ENCODE assay signal across 12 mouse cellular contexts in the genomic region with DNA sequence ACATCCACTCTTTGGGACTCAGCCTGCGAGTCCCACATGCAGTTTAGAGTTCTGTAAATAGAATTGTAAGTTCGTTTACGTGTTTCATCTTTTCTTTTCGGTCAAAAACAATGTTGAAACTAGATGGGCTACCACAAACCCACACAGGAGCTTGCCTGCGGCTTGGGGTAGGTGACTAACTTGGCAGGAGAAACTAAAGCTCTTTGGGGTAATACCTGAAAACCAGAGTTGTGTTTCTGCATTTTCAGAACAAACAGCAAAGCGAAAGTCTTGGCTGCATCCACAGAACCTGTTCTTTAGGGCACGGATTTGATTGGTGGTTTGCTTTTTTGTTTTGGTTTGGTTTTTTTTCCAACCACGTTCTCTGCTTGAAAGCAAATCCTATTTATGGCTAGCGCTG.
A peak's percentile ranks its signal among the peaks of the same experiment; 100 is the strongest.
DNase-seq lines count a peak whose midpoint lies in the region; ATAC-seq lines count a peak whose summit lies in the region.
"Had no signal": no experiment of that assay in that cellular context is flagged by ENCODE, and none has a peak within 500 bp of the region (broad histone marks: within the 10 kb centered on the region; RNA-seq: fewer than 3 reads in every experiment).

No protein-coding gene starts in this region.

- H3K9me3 ChIP-seq in heart, embryonic 12.5 days (replicated peaks) = no peaks in the 10 kb centered on the region
- no peaks in the 10 kb centered on the region for H3K9me3 ChIP-seq in embryonic facial prominence, embryonic 10.5 days
- H3K9me3 ChIP-seq in hindbrain, embryonic 12.5 days (replicated peaks) = no peaks in the 10 kb centered on the region
- H3K9me3 ChIP-seq in midbrain, embryonic 10.5 days (replicated peaks) = no peaks in the 10 kb centered on the region

- peak overlapping the region; percentile 94 for H3K4me2 ChIP-seq in heart, embryonic 12.5 days
- peak overlapping the region; percentile 97 for H3K4me2 ChIP-seq in hindbrain, embryonic 12.5 days (replicated peaks)

- H3K36me3 ChIP-seq in heart, embryonic 12.5 days = no peaks in the 10 kb centered on the region
- no peaks in the 10 kb centered on the region for H3K36me3 ChIP-seq in embryonic facial prominence, embryonic 10.5 days (replicated peaks)
- no peaks in the 10 kb centered on the region for H3K36me3 ChIP-seq in hindbrain, embryonic 12.5 days
- H3K36me3 ChIP-seq in midbrain, embryonic 10.5 days = no peaks in the 10 kb centered on the region

- 0 out of 2 replicates have a peak, but pooled peaks cover 7% of the 10 kb centered on the region for H3K27me3 ChIP-seq in heart, embryonic 12.5 days (replicated peaks)
- peaks cover 70% of the 10 kb centered on the region for H3K27me3 ChIP-seq in embryonic facial prominence, embryonic 10.5 days (replicated peaks; ENCODE audit: low read depth, poor library complexity, severe bottlenecking)
- peaks cover 18% of the 10 kb centered on the region for H3K27me3 ChIP-seq in hindbrain, embryonic 12.5 days
- peaks cover 51% of the 10 kb centered on the region for H3K27me3 ChIP-seq in midbrain, embryonic 10.5 days (ENCODE audit: low read depth, poor library complexity, severe bottlenecking)

- DNase-seq in heart, adult 9 months (ENCODE audit: low spot score in 2 of 2) = no peak
- no peak for DNase-seq in embryonic facial prominence, embryonic 10.5 days (ENCODE audit: low spot score)
- DNase-seq in midbrain, embryonic 10.5 days (ENCODE audit: low spot score) = no peak
- no peak for DNase-seq in right cerebral cortex, postnatal 25 days
- DNase-seq in right cerebral cortex, postnatal 36 days (ENCODE audit: low spot score in 2 of 2) = no peak
- no peak for DNase-seq in layer of hippocampus, adult 9-10 months (ENCODE audit: low spot score)
- DNase-seq: cerebellum, postnatal 10 days; kidney, adult 11 months; retina, postnatal 1 day had no signal

- WGBS in heart, embryonic 12.5 days = 33% methylated on average over 9 of the region's 9 CpGs
- WGBS in embryonic facial prominence, embryonic 10.5 days = 6% methylated on average over 9 of the region's 9 CpGs
- 16% methylated on average over 9 of the region's 9 CpGs for WGBS in hindbrain, embryonic 12.5 days
- WGBS in midbrain, embryonic 10.5 days = 6% methylated on average over 9 of the region's 9 CpGs

- H3K4me1 ChIP-seq in heart, embryonic 12.5 days (replicated peaks) = peaks cover 24% of the 10 kb centered on the region
- peaks cover 44% of the 10 kb centered on the region for H3K4me1 ChIP-seq in embryonic facial prominence, embryonic 10.5 days
- peaks cover 29% of the 10 kb centered on the region for H3K4me1 ChIP-seq in hindbrain, embryonic 12.5 days
- H3K4me1 ChIP-seq in midbrain, embryonic 10.5 days = peaks cover 72% of the 10 kb centered on the region

- ATAC-seq in heart, embryonic 12.5 days (ENCODE audit: insufficient number of reproducible peaks, low FRiP score) = no peak
- no peak for ATAC-seq in hindbrain, embryonic 12.5 days (ENCODE audit: low FRiP score)

- no peak overlapping the region for H3K27ac ChIP-seq in heart, embryonic 12.5 days (ENCODE audit: poor library complexity, severe bottlenecking)
- H3K27ac ChIP-seq in embryonic facial prominence, embryonic 10.5 days (replicated peaks) = no peak overlapping the region
- H3K27ac ChIP-seq in hindbrain, embryonic 12.5 days = no peak overlapping the region
- no peak overlapping the region for H3K27ac ChIP-seq in midbrain, embryonic 10.5 days (replicated peaks)
- H3K27ac ChIP-seq: macrophage had no signal

- H3K9ac ChIP-seq in heart, embryonic 12.5 days = no peak overlapping the region
- H3K9ac ChIP-seq in hindbrain, embryonic 12.5 days = no peak overlapping the region

- H3K4me3 ChIP-seq in heart, embryonic 12.5 days = peak overlapping the region; percentile 62
- H3K4me3 ChIP-seq in embryonic facial prominence, embryonic 10.5 days = peak overlapping the region; percentile 68
- no peak overlapping the region; the same call in 1 of the 2 replicates for H3K4me3 ChIP-seq in hindbrain, embryonic 12.5 days
- peak overlapping the region; percentile 71 for H3K4me3 ChIP-seq in midbrain, embryonic 10.5 days
